Mouse (Mus musculus) cerebellum, adult 9-11 months (tissue): ENCODE data around the gene Mgat5.
A peak's percentile ranks its signal among the peaks of the same experiment; 100 is the strongest.

ENCODE experiments used
- DNase-seq: peaks from one replicate; pipeline ENCODE4 v3.0.0; 2022

Mgat5 gene

GRCm38 (mm10) chr1:127262170-127262837 lies 57.5 kb downstream of the Mgat5 start:
- DNase-seq, result peak; percentile 16

- no peak for DNase-seq
Observed at GRCm38 (mm10) chr1:127267985-127268384, 63.2 kb downstream of the Mgat5 start.

- DNase-seq, result no peak
Observed at GRCm38 (mm10) chr1:127269343-127269742, 64.5 kb downstream of the Mgat5 start.

GRCm38 (mm10) chr1:127270273-127271020 lies 65.6 kb downstream of the Mgat5 start:
- no peak for DNase-seq

- no peak for DNase-seq
Observed at GRCm38 (mm10) chr1:127271156-127271555, 66.3 kb downstream of the Mgat5 start.

- DNase-seq, result no peak
Observed at GRCm38 (mm10) chr1:127273363-127273762, 68.5 kb downstream of the Mgat5 start.

GRCm38 (mm10) chr1:127275572-127276324 lies 70.9 kb downstream of the Mgat5 start:
- DNase-seq, result no peak

GRCm38 (mm10) chr1:127278067-127278466 lies 73.3 kb downstream of the Mgat5 start:
- DNase-seq, result no peak

GRCm38 (mm10) chr1:127280256-127280655 lies 75.4 kb downstream of the Mgat5 start:
- no peak for DNase-seq

GRCm38 (mm10) chr1:127284975-127285374 lies 80.2 kb downstream of the Mgat5 start:
- DNase-seq, result no peak

- no peak for DNase-seq
Observed at GRCm38 (mm10) chr1:127287505-127287904, 82.7 kb downstream of the Mgat5 start.

GRCm38 (mm10) chr1:127290879-127291278 lies 86.1 kb downstream of the Mgat5 start:
- no peak for DNase-seq

GRCm38 (mm10) chr1:127291721-127292120 lies 86.9 kb downstream of the Mgat5 start:
- DNase-seq, result no peak

- no peak for DNase-seq
Observed at GRCm38 (mm10) chr1:127293286-127293685, 88.5 kb downstream of the Mgat5 start.

GRCm38 (mm10) chr1:127296815-127297214 lies 92.0 kb downstream of the Mgat5 start:
- DNase-seq, result no peak

- no peak for DNase-seq
Observed at GRCm38 (mm10) chr1:127299774-127300173, 95.0 kb downstream of the Mgat5 start.

GRCm38 (mm10) chr1:127301038-127301437 lies 96.2 kb downstream of the Mgat5 start:
- no peak for DNase-seq

GRCm38 (mm10) chr1:127302620-127303019 lies 97.8 kb downstream of the Mgat5 start:
- DNase-seq, result no peak

GRCm38 (mm10) chr1:127303791-127304190 lies 99.0 kb downstream of the Mgat5 start:
- no peak for DNase-seq

- no peak for DNase-seq
Observed at GRCm38 (mm10) chr1:127304281-127304680, 99.5 kb downstream of the Mgat5 start.

GRCm38 (mm10) chr1:127305582-127305981 lies 100.8 kb downstream of the Mgat5 start:
- DNase-seq, result no peak

GRCm38 (mm10) chr1:127306024-127306771 lies 101.4 kb downstream of the Mgat5 start:
- no peak for DNase-seq

- DNase-seq, result no peak
Observed at GRCm38 (mm10) chr1:127307361-127307760, 102.5 kb downstream of the Mgat5 start.
